Mouse (Mus musculus) lung, postnatal 0 days (tissue): ENCODE results near the gene Pdcd1lg2.

ENCODE experiments used
- CTCF ChIP-seq: IDR thresholded peaks from 2 replicates; pipeline ENCODE4 v1.5.1; 2016; ENCODE audit warnings: antibody characterized with exemption, mild to moderate bottlenecking
- EP300 ChIP-seq: IDR thresholded peaks from 2 replicates; pipeline ENCODE4 v1.6.1; 2016; ENCODE audit warnings: antibody characterized with exemption, mild to moderate bottlenecking, control low read depth

DNA sequence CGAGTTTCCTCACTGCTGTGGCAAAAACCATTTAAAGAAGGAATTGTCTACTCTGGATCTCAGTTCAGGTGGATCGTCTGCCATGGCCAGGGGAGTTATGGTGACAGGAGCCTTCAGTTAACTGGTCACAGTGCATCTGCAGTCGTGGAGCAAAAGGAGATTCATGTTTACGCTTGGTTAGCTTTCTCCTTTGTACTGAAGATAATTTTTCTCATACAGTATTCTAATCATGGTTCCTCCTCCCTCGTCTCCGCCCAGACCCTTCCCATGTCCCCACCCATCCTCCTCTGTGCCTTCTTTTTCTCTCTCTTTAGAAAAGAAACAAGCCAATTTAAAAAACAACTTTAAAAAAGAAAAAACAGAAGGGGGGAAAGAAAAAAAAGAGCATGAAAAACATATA is 70.9 kb downstream of the Pdcd1lg2 start:
- TF ChIP-seq CTCF, result no peak
- TF ChIP-seq EP300, result no peak
